Mouse (Mus musculus) monocyte, adult 2 months (primary cell): ENCODE measurements around the gene Ly75.

Experiments
- DNase-seq, 2 experiments: peaks; one replicate each; pipeline ENCODE4 v3.0.0; 2022; ENCODE audit warnings: low spot score in 2 of 2, low read depth in 1 of 2

Ly75 gene

DNA sequence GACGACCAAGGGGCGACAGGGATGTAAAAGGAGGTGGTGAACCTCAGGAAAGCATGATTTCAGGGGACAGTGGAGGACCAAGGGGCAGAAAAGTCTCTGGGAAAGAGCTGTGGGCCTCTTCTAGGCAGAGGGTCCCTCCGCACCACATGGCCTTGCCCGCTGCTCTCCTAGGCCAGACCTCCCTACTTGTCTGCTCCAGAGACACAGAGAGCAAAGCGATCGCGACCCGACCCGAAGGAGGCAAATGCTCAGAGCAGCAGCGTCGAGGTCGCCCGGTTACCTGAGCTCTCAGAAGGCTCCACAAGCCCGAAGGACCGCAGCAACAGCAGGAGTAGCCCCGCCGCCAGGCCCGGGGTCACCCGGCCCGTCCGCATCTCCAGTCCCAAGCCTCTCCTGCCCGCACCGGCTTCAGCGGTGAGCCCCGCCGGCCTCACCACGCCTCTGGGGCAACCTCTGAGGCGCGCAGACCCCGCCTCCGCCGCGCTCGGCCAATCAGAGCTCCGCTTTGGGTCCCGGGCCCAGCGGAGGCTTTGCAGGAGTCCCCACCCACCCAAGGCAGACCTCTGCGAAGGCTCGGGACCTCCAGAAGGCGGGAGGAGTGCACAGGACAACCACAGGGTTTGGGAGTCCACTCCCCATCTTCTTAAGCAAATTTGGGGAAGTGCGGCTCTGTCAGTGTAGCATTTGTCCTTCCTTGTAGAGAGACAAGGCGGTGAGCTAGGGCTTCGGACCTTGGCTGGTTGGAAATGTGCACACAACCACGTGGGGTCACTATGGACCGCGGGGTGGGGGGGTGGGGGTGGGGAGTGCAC, at the start of gene Ly75:
Gene Ly75, minus strand, starts transcription at position 446 of the 812 bp plus-strand sequence.
- DNase-seq = peak; percentile 45 to 57

DNA sequence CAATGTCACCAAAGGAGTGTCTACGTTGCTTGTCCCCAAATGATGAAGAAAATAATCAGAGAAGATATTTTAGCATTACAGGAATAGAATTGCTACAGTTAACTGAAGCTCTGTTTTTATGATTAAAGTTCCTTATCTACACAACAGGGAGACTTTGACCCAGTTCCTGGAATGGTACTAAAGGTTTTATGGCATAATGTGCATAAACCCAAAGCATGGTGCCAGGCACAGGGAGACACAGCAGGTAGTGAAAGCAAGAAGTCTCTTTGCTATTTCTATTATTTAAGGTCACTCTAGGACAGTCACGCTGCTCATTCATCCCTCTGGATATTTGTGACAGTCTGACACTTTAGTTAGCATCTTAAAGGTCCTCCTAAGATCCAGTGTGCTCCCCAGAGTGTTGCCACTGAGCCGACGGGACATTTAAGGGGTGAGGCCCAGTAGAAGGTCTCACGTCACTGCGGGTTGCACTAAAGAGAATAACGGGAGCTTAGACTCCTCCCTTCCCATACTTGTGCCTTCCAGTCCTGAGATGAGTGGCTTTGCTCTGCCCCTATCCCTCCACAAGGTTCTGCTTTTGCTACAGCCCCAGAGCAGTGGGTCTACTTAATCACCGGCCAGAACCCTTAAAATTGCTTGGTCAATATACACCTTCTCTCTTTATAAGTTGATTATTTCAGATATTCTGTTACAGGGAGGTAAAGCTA, 47.4 kb upstream of the Ly75 start:
- DNase-seq = no peak

DNA sequence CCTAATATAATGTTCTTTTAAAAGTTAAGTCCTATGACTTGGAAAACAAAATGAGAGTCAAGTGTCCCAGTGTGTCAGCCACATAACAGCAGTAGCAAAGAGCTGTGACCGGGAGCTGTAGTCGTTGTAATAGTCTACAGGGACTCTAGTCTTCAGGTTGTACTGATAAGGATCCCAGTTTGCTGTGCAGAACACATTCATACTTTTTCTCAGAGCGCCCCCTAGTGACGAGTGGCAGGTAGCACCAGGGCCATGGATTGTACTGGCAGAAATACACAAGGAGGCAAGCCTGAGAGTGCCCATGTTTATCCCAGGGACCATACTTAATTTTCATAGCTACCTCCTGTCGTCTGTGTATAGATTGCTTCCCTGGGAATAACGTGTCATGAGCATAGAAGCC, 35.0 kb upstream of the Ly75 start:
- peak; percentile 30 to 31 for DNase-seq

DNA sequence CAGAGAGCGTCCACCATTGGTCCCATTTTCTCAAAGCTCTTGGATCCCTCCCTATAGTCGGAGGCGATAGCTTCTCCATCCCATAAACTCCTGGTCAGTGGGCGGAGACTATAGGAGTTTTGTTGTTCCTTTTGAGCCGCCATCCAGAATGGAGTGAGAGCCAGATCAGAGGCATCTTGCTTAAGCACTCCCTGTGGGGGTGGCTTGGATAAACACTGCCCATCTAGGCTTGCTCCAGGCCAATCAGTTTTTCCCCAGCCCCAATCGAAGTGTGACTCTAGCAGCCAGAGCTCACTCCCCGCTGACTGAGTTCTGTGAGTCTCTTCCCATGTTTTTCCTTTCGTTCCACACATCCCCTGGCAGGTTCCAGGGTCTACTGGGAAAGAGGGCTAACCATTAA, 31.2 kb upstream of the Ly75 start:
- DNase-seq = no peak

DNA sequence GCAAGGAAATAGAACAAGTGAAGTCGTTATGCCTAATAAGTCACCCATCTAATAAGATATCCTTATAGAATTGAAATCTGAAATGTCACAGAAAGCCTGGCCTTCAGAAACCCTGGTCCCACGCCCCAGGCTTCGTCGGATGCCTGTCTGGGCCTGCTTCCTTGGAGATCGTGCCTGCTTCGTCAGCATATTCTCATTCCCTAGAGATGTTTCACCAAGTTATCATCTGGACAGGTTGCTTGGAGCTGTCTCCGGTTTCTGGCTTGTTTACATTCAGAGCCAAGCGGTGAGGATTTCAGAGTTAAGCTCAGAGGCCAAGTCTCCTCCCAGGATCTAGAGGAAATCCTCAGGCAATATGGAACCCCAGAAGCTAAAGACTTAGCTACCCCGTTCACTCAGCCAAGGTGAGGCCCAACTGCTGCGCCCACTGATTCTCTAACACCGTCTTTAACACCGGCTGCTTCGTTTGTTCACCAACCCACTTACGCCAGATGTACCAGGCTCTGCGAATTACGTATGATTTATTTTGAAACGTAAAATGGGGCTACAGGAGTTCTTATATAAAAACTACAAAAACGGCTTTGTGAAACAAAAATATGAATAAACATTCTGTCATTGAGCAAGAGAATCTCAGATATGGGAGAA, 30.0 kb upstream of the Ly75 start:
- DNase-seq = no peak

DNA sequence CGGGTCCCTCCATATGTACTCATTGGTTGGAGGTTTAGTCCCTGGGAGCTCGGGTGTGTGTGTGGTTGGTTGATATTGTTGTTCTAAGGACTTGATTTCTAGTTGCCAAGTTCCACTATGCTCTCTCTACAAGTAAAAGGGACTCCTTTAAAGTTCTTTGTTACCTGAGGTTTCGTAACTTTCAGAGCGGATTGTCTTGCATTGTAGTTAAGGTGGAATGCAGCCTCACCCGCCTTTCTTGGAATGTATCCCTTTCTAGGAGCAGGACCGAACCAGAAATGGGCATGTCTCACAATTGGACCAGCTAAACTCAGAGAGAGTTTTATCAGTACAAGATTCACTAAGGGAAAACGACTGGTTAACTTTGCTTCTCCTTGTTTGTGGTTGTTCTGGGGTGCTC, 28.1 kb upstream of the Ly75 start:
- no peak for DNase-seq

DNA sequence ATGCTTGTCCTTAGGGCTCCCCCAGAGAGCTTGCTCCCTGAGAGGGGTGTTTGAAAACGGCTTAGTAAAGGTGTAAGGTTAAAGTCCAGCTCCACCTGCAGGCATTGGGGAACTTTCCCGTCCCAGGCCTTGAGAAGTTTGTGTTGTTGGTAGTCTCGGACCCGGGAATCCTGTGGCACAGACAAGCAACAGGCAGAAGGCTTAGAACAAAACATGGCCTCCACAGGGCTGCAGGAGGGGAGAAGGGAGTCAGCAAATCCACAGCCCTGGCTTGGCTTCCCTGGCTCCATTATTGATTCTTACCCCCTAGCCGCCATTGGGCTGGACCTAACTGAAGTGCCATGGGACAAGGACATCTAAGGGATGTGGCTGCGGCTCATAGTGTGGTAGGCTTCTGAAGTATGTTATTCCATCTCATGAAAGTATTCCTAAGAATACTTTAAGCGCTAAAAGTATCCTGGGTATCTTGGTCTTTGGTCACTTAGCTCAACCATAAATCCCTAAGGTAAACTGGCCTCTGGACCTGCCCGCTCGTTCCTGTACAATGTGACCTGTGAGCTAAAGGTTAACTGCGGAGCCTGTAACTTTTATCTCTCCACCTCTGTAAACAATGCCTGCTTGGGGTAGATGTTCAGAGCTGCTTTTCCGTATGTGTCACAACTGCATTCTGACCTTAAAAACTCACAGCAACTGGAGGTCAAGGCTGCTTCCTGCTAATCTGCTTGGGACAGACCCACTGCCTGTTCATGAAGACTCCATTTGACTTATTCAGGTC, 27.1 kb upstream of the Ly75 start:
- no peak for DNase-seq

DNA sequence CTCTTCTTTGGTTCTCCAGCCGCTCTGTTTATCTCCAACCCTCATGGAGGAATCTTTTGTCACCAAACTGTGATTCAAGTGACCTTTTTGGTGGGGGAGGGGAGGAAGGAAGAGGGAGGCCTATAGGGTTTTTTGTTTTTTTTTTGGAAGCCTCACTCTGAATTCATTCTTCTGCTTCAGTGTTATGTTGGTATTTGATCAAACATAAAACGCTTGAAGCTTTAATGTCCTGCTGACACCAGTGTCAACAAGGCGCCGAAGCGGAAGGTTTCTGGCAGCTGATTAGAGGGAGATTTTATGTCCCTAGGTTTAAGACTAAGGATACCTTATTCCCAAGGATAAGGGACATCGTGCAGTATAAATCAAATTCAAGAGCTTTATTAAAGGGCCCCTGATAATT, 26.1 kb upstream of the Ly75 start:
- DNase-seq = no peak

DNA sequence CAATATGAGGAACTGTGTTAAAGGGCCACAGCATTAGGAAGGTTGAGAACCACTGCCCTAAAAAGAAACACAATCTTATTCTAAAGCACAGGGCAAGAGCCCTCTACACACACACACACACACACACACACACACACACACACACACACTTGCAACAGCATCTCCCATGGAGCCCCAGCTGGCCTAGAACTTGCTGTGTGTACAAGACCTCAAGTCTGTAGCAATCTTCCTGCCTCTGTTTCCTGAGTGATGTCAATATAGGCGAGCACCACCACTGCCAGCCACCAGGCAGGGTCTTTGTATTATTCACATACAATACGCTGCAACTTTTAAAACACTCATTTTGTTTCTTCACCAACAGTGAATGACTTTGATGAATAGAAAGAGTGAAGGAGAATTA, 24.3 kb upstream of the Ly75 start:
- no peak for DNase-seq

DNA sequence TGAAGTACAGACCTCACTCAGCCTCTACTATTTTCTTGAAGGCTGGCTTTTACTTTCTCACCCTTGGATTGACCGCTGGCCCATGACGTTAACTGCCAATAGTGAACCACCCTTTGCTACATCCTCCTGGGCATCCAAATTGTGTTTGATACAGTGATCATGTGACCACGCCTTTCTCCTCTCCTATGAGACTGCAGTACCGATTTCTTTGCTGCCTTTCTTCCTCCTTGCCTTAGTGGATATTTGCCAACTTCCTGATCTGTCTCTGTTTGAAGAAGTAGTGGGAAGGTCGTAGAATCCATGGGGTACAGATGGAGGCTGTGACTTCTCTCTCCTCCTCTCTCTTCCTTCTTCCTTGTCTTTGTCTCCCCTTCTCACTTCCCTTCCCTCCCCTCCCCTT, 22.3 kb upstream of the Ly75 start:
- no peak for DNase-seq

DNA sequence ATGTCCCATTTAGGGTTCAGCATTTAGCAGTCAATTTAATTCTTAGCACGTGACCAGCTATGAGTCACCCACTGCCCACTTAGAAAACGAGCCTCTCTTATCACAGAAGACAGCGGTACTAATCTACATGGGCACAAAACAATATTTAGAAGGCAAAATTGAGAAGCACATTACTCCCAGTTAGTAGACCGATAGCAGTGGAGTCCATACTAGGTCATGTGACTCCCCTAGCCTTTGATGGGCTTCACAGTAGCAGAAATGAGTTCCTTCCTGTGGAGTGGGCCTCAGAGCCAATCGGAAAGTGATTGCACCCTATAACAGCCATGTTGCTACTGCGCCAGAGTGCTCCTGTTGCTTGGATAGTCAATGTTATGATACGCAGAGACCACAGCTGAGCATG, 21.7 kb upstream of the Ly75 start:
- DNase-seq = no peak

DNA sequence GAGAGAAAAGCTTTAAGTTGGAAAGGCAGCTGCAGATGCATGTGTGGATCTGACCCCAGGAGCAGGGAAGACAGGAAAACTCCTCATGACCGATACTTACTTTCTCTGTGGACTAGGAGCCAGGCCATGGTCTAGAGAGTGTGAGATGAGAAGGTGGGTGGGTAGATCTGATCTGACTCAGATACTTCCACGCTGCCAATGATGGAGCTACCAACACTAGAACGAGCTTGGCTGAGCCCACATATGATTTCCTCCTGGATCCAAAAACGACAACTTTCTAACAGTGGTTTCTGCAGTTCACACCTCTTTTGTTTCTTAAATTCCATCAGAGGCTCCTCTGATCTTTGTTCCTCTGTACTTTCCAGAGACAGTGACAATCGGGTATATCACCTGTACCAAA, 18.6 kb upstream of the Ly75 start:
- no peak for DNase-seq

DNA sequence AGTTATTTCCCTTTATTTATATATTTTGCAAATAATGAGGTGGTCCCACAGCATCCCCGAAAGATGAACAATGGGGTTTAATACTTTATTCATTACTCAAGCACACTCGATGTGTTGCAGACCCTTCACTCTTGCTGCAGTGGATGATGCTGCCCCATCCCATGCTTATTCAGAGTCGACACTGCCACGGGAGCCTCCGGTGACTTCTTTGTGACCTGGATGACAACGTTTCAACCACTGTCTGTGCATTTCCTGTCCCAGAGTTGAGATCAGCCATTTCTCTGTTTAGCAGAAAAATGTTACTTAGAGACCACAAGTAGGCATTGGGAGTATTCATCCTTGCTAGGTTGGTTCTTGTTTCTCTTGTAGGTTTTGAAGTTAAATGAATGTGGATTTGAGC, 10.7 kb upstream of the Ly75 start:
- DNase-seq = no peak

DNA sequence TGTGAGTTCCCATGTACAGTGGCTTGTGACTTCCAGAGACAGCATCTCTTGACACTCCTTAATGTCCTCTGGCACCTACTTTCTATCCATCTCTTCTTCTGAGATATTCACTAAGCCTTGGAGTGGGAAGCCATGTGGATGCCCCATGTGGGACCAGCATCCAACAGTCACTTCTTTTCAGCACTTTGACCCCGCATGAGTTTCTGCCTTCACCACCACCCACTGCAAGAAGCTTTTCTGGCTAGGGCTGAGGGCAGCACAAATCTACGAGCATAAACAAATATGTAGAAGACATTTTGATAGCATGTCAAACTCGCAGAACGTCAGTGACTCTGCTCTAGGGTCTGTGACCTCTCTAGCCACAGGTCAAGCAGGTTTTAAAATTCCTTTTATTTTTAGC, 9.2 kb upstream of the Ly75 start:
- no peak for DNase-seq

DNA sequence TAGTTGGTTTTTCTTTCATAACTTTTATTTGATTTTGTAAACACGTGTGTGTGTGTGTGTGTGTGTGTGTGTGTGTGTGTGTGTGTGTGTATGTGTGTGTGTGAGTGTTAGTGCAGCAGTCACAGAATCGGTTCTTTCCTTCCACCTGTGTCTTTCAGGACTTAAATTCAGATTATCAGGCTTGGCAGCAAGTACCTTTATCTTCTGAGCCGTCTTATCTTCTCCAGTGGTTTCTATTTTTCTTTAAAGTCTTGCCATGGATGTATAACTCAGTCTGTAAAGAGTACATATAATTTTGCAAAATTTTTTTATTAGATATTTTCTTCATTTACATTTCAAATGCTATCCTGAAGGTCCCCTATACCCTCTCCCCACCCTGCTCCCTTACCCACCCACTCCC, 4.3 kb upstream of the Ly75 start:
- no peak for DNase-seq

DNA sequence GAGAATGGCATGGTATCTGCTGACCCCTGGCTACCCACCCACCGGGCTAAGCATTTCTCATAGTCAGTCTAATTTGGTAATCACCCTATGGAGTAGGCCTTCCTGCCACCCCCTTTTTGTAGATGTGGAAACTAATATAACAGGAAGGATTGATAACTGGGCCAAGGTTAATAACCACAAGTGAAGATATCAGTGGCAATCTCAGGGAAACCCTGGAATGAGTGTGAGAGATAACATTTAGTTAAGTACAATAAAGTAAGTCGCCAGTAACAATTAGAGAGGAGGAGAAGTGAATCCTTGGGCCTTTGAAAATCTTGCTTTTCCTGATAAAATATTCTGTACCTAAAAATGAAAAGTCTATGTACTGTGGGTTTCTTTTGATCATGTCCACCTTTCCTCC, 3.7 kb upstream of the Ly75 start:
- no peak for DNase-seq

DNA sequence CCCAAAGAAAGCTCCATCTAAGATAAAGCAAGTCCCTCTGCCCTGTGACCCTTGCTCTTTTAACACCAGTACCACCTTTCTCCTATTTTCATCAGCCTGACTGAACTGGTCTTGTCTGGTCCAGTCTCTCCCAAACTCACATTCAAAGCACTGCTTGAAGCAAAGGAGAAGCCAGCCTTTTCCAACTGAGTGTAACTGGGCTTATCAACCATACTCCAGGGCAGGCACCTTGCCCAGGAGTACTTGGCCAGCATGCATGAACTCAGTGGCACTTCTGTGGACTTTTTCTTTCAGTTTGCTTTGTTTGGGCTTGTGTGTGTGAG, 1.6 kb upstream of the Ly75 start:
- no peak for DNase-seq

DNA sequence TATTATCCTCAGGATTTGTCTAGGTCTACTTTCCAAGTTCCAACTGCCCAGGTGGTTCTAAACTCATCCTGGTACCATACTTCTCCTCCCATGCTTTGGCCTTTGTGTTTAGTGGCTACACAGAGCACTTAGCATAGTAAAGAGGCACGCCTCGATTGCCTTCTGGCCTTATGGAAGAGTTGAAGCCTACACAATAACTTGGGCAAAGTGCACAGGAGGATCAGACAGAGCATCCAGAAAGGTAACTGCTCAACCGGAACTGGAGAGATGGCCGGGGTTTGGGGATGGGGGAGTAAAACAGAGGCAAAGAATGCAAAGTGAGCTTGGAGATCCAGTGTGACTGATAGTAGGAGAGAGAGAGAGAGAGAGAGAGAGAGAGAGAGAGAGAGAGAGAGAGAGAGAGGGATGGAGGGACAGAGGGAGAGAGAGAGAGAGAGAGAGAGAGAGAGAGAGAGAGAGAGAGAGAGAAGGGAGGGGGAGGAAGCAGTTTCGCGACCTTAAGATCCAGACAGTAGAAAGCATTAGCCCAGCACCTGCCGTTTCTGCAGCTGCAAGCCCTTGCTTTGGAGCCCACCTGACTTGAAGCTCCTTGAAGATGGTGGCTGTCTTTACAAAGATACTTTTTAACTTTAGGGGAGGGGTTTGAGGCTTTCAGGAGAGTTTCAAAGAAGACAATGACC, 1.1 kb upstream of the Ly75 start:
- no peak for DNase-seq

DNA sequence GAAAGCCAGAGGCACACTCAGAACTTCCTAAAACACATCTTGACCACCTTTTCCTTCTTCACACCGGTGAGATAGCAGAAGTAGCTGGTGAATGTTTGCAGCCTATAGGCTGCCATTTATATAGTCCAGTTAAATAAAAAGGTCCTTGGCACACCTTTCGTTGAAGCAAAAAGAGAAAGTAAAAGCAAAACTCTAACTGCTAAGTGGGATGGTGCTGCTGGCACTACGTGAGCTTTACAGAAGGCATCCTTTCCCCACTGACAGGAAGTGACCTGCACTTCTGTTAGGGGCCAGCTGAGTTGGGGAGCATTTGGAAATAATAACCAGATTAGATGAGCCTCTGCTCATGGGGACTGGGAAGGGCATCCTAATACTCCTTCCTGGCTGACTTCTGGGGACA, 757 bp downstream of the Ly75 start:
- no peak for DNase-seq

DNA sequence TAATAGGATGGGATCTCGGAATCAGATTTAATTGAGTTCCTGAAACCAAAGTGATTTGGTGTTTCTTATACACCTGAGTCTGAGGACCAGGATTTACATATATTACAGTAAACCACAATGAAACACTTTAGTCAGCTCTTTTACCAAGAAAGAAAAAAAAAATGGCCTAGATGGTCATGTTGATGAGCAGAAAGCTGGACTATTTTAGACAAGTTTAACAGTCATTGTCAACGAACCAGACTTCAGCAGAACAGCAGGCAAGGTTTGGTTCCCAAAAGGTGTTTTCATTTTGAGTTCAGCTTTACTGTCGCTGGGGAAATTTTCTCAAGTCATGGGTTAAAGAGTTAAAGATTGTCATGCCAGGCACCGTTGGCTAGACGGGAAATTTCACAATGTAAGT, 5.8 kb downstream of the Ly75 start:
- DNase-seq = no peak

DNA sequence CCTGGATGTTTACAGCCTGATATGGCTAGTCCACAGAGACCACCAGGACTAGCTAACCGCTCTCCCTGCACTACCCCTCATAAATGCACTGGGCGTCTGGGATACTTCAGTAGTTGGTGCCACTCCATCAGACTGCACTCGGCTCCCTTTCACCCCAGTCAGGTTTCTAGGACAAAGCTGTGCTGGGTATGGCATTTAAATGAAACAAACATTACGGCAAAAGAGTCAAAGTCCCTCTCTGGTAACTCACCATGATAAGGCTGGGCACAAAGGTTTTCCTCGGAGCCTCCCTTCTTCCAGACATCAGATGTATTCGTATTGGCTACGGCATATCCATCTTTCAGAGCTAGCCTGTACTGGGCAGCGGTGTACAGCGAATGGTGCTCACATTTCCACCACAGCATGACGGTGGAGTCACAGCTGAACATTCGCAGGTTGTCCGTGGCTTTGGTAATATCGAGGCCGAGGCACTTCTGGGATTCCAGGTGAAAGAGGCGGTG, 7.4 kb downstream of the Ly75 start:
- DNase-seq = no peak
